Mouse (Mus musculus): Measurements from ENCODE around the gene Raly. TPM values are rescaled to one million over a fixed set of nuclear protein-coding genes. Genes with fewer than 3 reads are reported as not detected.

Gene Raly
- polyA plus RNA-seq (2012; rRNA removed): 84.3 and 178 TPM in 2 replicates

GRCm38 (mm10) chr2:154790656-154791483 lies at the start of gene Raly, which contains the start of gene a:
TSS of gene Raly (plus strand) at chr2:154791096.
TSS of gene a (plus strand) at chr2:154791402.
- H3K27me3 ChIP-seq (ENCODE audit: control insufficient read depth, insufficient read depth, low read length): no peaks in the 10 kb centered on the region
- H3K4me3 ChIP-seq (ENCODE audit: low read depth, low read length): peak within 1 kb of the TSS; percentile 100
- peak within 1 kb of the TSS; percentile 94 for H3K27ac ChIP-seq (ENCODE audit: insufficient read depth, low read depth, low read length)
- no peaks in the 10 kb centered on the region for H3K36me3 ChIP-seq (ENCODE audit: control insufficient read depth, insufficient read depth, low read length)
- TF ChIP-seq CTCF (IDR thresholded peaks at IDR 0.05; ENCODE audit: extremely low read depth, insufficient read length, insufficient replicate concordance, low read depth, low read length) (no peak), POLR2A (IDR thresholded peaks at IDR 0.05; ENCODE audit: low read depth, low read length) (peak; percentile 99)
- WGBS: 1% methylated on average over 88 of the region's 89 CpGs
- peaks cover 12% of the 10 kb centered on the region for H3K4me1 ChIP-seq (ENCODE audit: control insufficient read depth, insufficient read depth, insufficient read length, low read length)

DNA sequence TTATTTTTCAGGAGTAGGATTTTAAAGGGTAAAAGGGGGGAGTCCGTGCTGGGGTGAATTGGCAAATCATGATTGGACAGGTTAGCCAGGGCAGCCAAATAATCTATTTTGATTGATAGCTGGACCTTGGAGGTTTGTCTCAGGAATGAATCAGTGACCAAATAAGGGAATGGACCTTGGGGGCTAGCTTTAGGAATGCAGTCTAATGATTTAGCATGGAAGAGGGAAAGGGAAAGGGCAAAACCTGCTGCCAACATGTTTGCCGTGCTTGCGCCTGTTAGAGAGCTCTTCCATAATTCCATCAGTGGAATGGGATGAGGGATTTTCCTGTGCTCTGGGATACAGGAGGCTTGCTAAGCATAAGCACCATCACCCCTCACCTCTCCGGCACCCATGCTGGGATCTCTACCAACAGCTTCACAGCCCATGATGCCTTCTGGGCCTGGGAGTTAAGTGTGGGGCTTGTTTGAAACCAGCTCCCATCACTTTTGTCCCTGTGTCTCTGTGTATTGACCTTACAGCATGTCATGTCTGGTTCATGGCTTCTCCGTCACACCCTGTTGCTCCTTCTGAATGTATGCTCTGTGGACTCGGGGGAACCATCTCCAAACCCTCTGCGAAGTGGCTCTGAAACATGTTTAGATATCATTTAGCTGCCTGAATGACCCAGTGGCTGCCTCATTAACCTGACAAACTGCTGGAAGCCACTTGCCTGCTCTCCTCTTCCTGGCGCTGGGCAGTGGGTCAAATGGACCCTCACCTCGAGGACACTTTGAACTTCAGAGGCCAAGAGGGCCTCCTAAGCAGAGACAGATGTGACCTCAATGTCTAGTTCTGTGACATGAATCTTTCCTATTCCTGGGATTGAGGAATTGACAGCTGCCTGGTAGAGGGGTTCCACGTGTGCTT lies 47.7 kb upstream of the Raly start:
- Histone ChIP-seq H3K27ac (ENCODE audit: insufficient read depth, low read depth, low read length) (no peak overlapping the region), H3K36me3 (ENCODE audit: control insufficient read depth, insufficient read depth, low read length) (no peaks in the 10 kb centered on the region), H3K4me1 (ENCODE audit: control insufficient read depth, insufficient read depth, insufficient read length, low read length) (no peaks in the 10 kb centered on the region), H3K27me3 (ENCODE audit: control insufficient read depth, insufficient read depth, low read length) (no peaks in the 10 kb centered on the region), H3K4me3 (ENCODE audit: low read depth, low read length) (no peak overlapping the region)
- WGBS: 75% methylated on average over 10 of the region's 10 CpGs
- TF ChIP-seq POLR2A (IDR thresholded peaks at IDR 0.05; ENCODE audit: low read depth, low read length) (no peak), CTCF (IDR thresholded peaks at IDR 0.05; ENCODE audit: extremely low read depth, insufficient read length, insufficient replicate concordance, low read depth, low read length) (no peak)

- Histone ChIP-seq H3K4me3 (ENCODE audit: low read depth, low read length) (no peak overlapping the region), H3K27ac (ENCODE audit: insufficient read depth, low read depth, low read length) (no peak overlapping the region), H3K4me1 (ENCODE audit: control insufficient read depth, insufficient read depth, insufficient read length, low read length) (no peaks in the 10 kb centered on the region), H3K36me3 (ENCODE audit: control insufficient read depth, insufficient read depth, low read length) (no peaks in the 10 kb centered on the region), H3K27me3 (ENCODE audit: control insufficient read depth, insufficient read depth, low read length) (no peaks in the 10 kb centered on the region)
- TF ChIP-seq CTCF (IDR thresholded peaks at IDR 0.05; ENCODE audit: extremely low read depth, insufficient read length, insufficient replicate concordance, low read depth, low read length) (no peak), POLR2A (IDR thresholded peaks at IDR 0.05; ENCODE audit: low read depth, low read length) (no peak)
- WGBS: 79% methylated on average over 4 of the region's 4 CpGs
These were observed 47.0 kb upstream of the Raly start for GRCm38 (mm10) chr2:154743915-154744314.

- TF ChIP-seq POLR2A (IDR thresholded peaks at IDR 0.05; ENCODE audit: low read depth, low read length) (no peak), CTCF (IDR thresholded peaks at IDR 0.05; ENCODE audit: extremely low read depth, insufficient read length, insufficient replicate concordance, low read depth, low read length) (peak; percentile 17; the same call in 1 of the 2 replicates)
- Histone ChIP-seq H3K4me1 (ENCODE audit: control insufficient read depth, insufficient read depth, insufficient read length, low read length) (no peaks in the 10 kb centered on the region), H3K36me3 (ENCODE audit: control insufficient read depth, insufficient read depth, low read length) (no peaks in the 10 kb centered on the region), H3K27ac (ENCODE audit: insufficient read depth, low read depth, low read length) (no peak overlapping the region), H3K4me3 (ENCODE audit: low read depth, low read length) (no peak overlapping the region), H3K27me3 (ENCODE audit: control insufficient read depth, insufficient read depth, low read length) (no peaks in the 10 kb centered on the region)
- WGBS: 92% methylated on average over 2 of the region's 2 CpGs
These were observed 42.5 kb upstream of the Raly start for GRCm38 (mm10) chr2:154748383-154748782.

DNA sequence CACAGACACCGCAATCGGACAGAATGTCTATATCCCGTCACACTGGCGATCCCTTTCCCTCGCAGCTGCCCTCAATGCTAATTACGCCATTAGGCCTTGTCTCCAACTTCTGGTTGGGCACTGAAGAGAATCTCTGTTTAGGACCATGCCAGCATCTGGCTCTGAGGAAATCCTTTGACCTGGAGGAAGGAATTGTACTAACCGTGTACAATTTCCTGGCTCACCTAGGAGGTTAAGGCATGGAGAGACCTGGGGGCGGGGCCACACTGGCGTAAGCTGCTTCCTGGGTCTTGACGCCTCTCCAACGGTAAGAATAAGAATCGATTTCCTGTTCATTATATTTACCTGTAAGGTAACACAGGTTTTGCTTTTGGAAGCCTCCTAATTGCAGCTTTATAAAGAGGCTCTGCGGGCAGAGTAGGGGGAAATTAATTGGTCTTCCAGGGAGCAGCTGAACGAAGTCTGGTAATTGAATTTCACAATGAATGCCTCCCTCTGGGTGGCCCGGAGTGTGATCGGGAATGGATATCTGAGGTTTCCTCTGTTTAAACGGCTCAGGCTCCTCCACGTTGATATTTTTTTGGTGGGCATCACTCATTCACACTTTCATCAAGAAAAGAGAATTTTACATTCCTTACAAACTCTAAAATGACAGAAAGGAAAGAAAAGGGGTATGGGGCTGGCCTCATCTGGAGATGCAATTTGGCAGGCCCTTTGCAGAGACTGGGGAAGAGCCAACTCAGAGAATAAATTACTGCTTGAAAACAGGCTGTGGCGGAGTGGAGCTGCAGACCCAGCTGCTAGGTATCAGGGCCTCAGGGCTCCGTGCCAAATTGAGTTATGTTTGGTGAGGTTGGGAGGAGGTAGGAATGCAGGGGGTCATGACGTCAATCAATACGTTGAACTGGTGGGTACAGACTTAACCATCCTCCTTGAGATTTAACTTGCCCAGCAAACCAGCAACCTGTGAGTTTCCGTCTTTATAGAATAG lies 41.6 kb upstream of the Raly start:
- H3K36me3 ChIP-seq (ENCODE audit: control insufficient read depth, insufficient read depth, low read length): no peaks in the 10 kb centered on the region
- H3K27me3 ChIP-seq (ENCODE audit: control insufficient read depth, insufficient read depth, low read length): no peaks in the 10 kb centered on the region
- TF ChIP-seq POLR2A (IDR thresholded peaks at IDR 0.05; ENCODE audit: low read depth, low read length) (no peak), CTCF (IDR thresholded peaks at IDR 0.05; ENCODE audit: extremely low read depth, insufficient read length, insufficient replicate concordance, low read depth, low read length) (no peak)
- 71% methylated on average over 23 of the region's 23 CpGs for WGBS
- no peak overlapping the region for H3K27ac ChIP-seq (ENCODE audit: insufficient read depth, low read depth, low read length)
- H3K4me1 ChIP-seq (ENCODE audit: control insufficient read depth, insufficient read depth, insufficient read length, low read length): no peaks in the 10 kb centered on the region
- H3K4me3 ChIP-seq (ENCODE audit: low read depth, low read length): no peak overlapping the region

DNA sequence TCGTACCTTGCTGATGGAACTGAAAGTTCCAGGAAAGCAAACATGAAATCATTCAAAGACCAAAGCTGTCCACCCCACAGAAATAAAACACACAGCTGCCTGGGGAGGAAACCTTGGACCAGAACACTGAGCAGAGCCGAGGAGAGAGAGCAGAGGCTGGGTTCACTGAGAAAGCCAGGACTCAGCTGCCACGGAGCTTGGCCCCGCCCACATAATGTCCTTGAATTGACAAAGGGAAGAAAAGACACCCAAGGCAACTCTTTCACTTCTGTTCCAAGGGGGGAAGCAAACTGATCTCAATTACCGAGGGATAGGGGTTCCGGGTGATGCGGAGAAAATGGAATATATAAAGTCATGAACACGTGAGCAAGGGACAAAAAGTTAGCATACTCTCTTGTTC lies 39.0 kb upstream of the Raly start:
- H3K27ac ChIP-seq (ENCODE audit: insufficient read depth, low read depth, low read length): no peak overlapping the region
- 47% methylated on average over 8 of the region's 8 CpGs for WGBS
- no peaks in the 10 kb centered on the region for H3K36me3 ChIP-seq (ENCODE audit: control insufficient read depth, insufficient read depth, low read length)
- no peak overlapping the region for H3K4me3 ChIP-seq (ENCODE audit: low read depth, low read length)
- no peaks in the 10 kb centered on the region for H3K27me3 ChIP-seq (ENCODE audit: control insufficient read depth, insufficient read depth, low read length)
- no peak for TF ChIP-seq CTCF (IDR thresholded peaks at IDR 0.05; ENCODE audit: extremely low read depth, insufficient read length, insufficient replicate concordance, low read depth, low read length)
- no peaks in the 10 kb centered on the region for H3K4me1 ChIP-seq (ENCODE audit: control insufficient read depth, insufficient read depth, insufficient read length, low read length)
